Mouse (Mus musculus) liver, adult 2 months (tissue): ENCODE measurements around the gene Faap20. TPM values are rescaled to one million over a fixed set of nuclear protein-coding genes. Genes with fewer than 3 reads are reported as not detected.

Source experiments
- DNase-seq: peaks from one replicate; pipeline ENCODE4 v3.0.0-alpha.2; 2011; ENCODE audit warnings: low read depth, low spot score; ENCODE audit errors: extremely low read depth
- H3K27ac ChIP-seq: fragments of 200-500 bp; replicated peaks from 2 replicates; pipeline ENCODE4 v1.5.1; 2012; ENCODE audit warnings: low read depth, mild to moderate bottlenecking, control low read depth, inconsistent platforms, low read length; ENCODE audit not compliant: insufficient read depth
- H3K27me3 ChIP-seq: fragments of 200-500 bp; 2 replicates; pipeline ENCODE4 v1.6.1; 2012; ENCODE audit warnings: mild to moderate bottlenecking, moderate library complexity, low read length, inconsistent platforms; ENCODE audit not compliant: control insufficient read depth, insufficient read depth
- H3K36me3 ChIP-seq: fragments of 200-500 bp; 2 replicates; pipeline ENCODE4 v1.6.1; 2012; ENCODE audit warnings: low read length, inconsistent platforms; ENCODE audit not compliant: control insufficient read depth, insufficient read depth
- H3K4me1 ChIP-seq: fragments of 200-500 bp; 2 replicates; pipeline ENCODE4 v1.6.1; 2011; ENCODE audit warnings: low read length; ENCODE audit not compliant: control insufficient read depth, insufficient read depth
- H3K4me3 ChIP-seq: fragments of 200-500 bp; 2 replicates; pipeline ENCODE4 v1.5.1; 2011; ENCODE audit warnings: low read depth, mild to moderate bottlenecking, control low read depth, low read length, moderate library complexity; ENCODE audit not compliant: insufficient read depth
- H3K79me2 ChIP-seq: fragments of 200-500 bp; 2 replicates; pipeline ENCODE4 v1.6.1; 2012; ENCODE audit warnings: inconsistent platforms, mild to moderate bottlenecking, low read length, moderate library complexity; ENCODE audit not compliant: control insufficient read depth, insufficient read depth
- H3K9ac ChIP-seq: fragments of 200-500 bp; 2 replicates; pipeline ENCODE4 v1.6.1; 2012; ENCODE audit warnings: low read depth, mild to moderate bottlenecking, control low read depth, inconsistent platforms, low read length
- CTCF ChIP-seq: fragments of 200-500 bp; IDR thresholded peaks from 2 replicates; pipeline ENCODE4 v1.5.1; 2011; ENCODE audit warnings: low read depth, low read length, control low read depth
- POLR2A ChIP-seq: fragments of 200-500 bp; IDR thresholded peaks from 2 replicates; pipeline ENCODE4 v1.6.1; 2011; ENCODE audit warnings: low read length, control low read depth; ENCODE audit not compliant: insufficient read depth; ENCODE audit errors: extremely low read depth
- WGBS: fragments of 180-500 bp; shearing (Covaris S2); methylation state at CpG from one replicate; pipeline ENCODE4 v1.1.7; 2018; 5-methylcytosine and 5-hydroxymethylcytosine counted together
- polyA plus RNA-seq: library from polyadenylated mRNA; depleted of rRNA; stranded (reverse); fragments of >200 nt; gene quantifications from 2 replicates; pipeline ENCODE4 v1.2.3, GENCODE M21; 2012; rRNA removed
- total RNA-seq: library from RNA; depleted of rRNA; stranded (reverse); fragments of >200 nt; gene quantifications from 2 replicates; pipeline ENCODE4 v1.2.3, GENCODE M21; 2014; rRNA removed

Faap20 gene
- 5.4 and 7.4 TPM in 2 replicates for total RNA-seq
- polyA plus RNA-seq, result 28.6 and 33.8 TPM in 2 replicates

GRCm38 (mm10) chr4:155249648-155250351 is at the start of gene Faap20:
TSS of gene Faap20 (plus strand) at chr4:155249802.
- WGBS, result under 1% methylated on average over 52 of the region's 58 CpGs
- Histone ChIP-seq H3K27me3 (no peaks in the 10 kb centered on the region), H3K4me1 (peaks cover 11% of the 10 kb centered on the region), H3K9ac (peak within 1 kb of the TSS; percentile 74), H3K27ac (peak within 1 kb of the TSS; percentile 73), H3K79me2 (no peaks in the 10 kb centered on the region), H3K4me3 (peak within 1 kb of the TSS; percentile 72), H3K36me3 (no peaks in the 10 kb centered on the region)
- TF ChIP-seq POLR2A (0 out of 2 replicates have a peak, but pooled peaks have one; percentile 34), CTCF (no peak)
- peak; percentile 51 for DNase-seq

- Histone ChIP-seq H3K27me3 (no peaks in the 10 kb centered on the region), H3K4me1 (peaks cover 46% of the 10 kb centered on the region), H3K27ac (peak overlapping the region; percentile 58), H3K9ac (no peak overlapping the region), H3K4me3 (no peak overlapping the region), H3K36me3 (no peaks in the 10 kb centered on the region), H3K79me2 (peaks cover 69% of the 10 kb centered on the region)
- no peak for TF ChIP-seq CTCF
- no peak for TF ChIP-seq POLR2A
- peak; percentile 43 for DNase-seq
- 84% methylated on average over 3 of the region's 3 CpGs for whole genome bisulfite sequencing
Observed at GRCm38 (mm10) chr4:155200861-155201390, 48.7 kb upstream of the Faap20 start.

- no peak overlapping the region for H3K9ac ChIP-seq
- WGBS, result 30% methylated on average over 7 of the region's 7 CpGs
- H3K79me2 ChIP-seq, result peaks cover 63% of the 10 kb centered on the region
- peak; percentile 92 for DNase-seq
- H3K27ac ChIP-seq, result peak overlapping the region; percentile 55
- H3K36me3 ChIP-seq, result no peaks in the 10 kb centered on the region
- H3K4me3 ChIP-seq, result no peak overlapping the region
- TF ChIP-seq POLR2A, result no peak
- no peak for TF ChIP-seq CTCF
- no peaks in the 10 kb centered on the region for H3K27me3 ChIP-seq
- peaks cover 52% of the 10 kb centered on the region for H3K4me1 ChIP-seq
Observed at GRCm38 (mm10) chr4:155201764-155202163, 47.8 kb upstream of the Faap20 start.

DNA sequence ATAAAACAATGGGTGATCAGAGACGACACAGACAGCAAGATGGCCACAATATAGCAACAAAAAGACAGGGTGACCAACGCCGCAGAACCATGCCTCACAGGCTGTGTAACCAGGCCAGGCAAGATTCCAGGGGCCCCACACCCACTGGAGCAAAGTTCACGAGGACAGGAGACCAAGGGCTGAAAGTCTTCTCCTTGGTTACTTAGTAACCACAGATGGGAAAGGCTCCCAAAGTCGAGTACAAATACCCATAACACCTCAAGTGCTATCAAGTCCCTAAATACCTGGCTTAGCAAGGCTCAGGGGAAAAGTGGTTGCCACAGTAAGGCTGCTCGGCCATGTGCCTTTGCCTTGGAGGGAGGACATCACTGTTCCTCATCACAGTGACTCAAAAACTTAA is 43.7 kb upstream of the Faap20 start:
- Histone ChIP-seq H3K4me3 (no peak overlapping the region), H3K36me3 (no peaks in the 10 kb centered on the region), H3K79me2 (peaks cover 63% of the 10 kb centered on the region), H3K27ac (peak overlapping the region; percentile 52), H3K9ac (no peak overlapping the region), H3K4me1 (peaks cover 62% of the 10 kb centered on the region), H3K27me3 (no peaks in the 10 kb centered on the region)
- DNase-seq, result peak; percentile 93
- 13% methylated on average over 6 of the region's 6 CpGs for WGBS
- TF ChIP-seq CTCF (no peak), POLR2A (no peak)

- Histone ChIP-seq H3K79me2 (peaks cover 67% of the 10 kb centered on the region), H3K4me3 (no peak overlapping the region), H3K9ac (no peak overlapping the region), H3K27me3 (no peaks in the 10 kb centered on the region), H3K27ac (peak overlapping the region; percentile 24), H3K4me1 (peaks cover 58% of the 10 kb centered on the region), H3K36me3 (no peaks in the 10 kb centered on the region)
- DNase-seq, result no peak
- TF ChIP-seq CTCF, result no peak
- TF ChIP-seq POLR2A, result no peak
- WGBS, result 23% methylated on average over 8 of the region's 8 CpGs
Observed at GRCm38 (mm10) chr4:155206498-155206897, 43.1 kb upstream of the Faap20 start.

- H3K79me2 ChIP-seq, result peaks cover 69% of the 10 kb centered on the region
- TF ChIP-seq CTCF (no peak), POLR2A (no peak)
- 14% methylated on average over 3 of the region's 3 CpGs for WGBS
- DNase-seq, result peak; percentile 66
- no peak overlapping the region for H3K9ac ChIP-seq
- H3K4me1 ChIP-seq, result peaks cover 49% of the 10 kb centered on the region
- H3K4me3 ChIP-seq, result no peak overlapping the region
- no peaks in the 10 kb centered on the region for H3K36me3 ChIP-seq
- peak overlapping the region; percentile 66 for H3K27ac ChIP-seq
- H3K27me3 ChIP-seq, result no peaks in the 10 kb centered on the region
Observed at GRCm38 (mm10) chr4:155207841-155208240, 41.8 kb upstream of the Faap20 start.
